Mouse (Mus musculus): Measurements from ENCODE around the gene Tlr9. TPM values are rescaled to one million over a fixed set of nuclear protein-coding genes. Genes with fewer than 3 reads are reported as not detected.

Tlr9 gene
- not detected in 2 replicates for polyA plus RNA-seq (2016; fragmentation: Nextera tagmentation; extraction: Ambion mirVana)

GRCm38 (mm10) chr9:106222261-106222851 is at the start of gene Tlr9:
Gene Tlr9 (plus strand): TSS chr9:106222598.
- Histone ChIP-seq H3K4me2 (no peak within 1 kb of the TSS), H3K9me3 (no peaks in the 10 kb centered on the region), H3K4me3 (replicated peaks) (no peak within 1 kb of the TSS), H3K27me3 (peaks cover 35% of the 10 kb centered on the region), H3K9ac (replicated peaks) (no peak within 1 kb of the TSS), H3K4me1 (replicated peaks) (peaks cover 11% of the 10 kb centered on the region), H3K36me3 (no peaks in the 10 kb centered on the region), H3K27ac (no peak within 1 kb of the TSS)
- 82% methylated on average over 4 of the region's 4 CpGs for whole genome bisulfite sequencing
- ATAC-seq (ENCODE audit: insufficient number of reproducible peaks, insufficient read depth, low FRiP score, low TSS enrichment, low read depth) = no peak

- H3K27ac ChIP-seq = no peak overlapping the region
- H3K9me3 ChIP-seq = no peaks in the 10 kb centered on the region
- 64% methylated on average over 2 of the region's 2 CpGs for WGBS
- H3K4me1 ChIP-seq (replicated peaks) = peaks cover 50% of the 10 kb centered on the region
- H3K4me2 ChIP-seq = peak overlapping the region; percentile 80
- peaks cover 22% of the 10 kb centered on the region for H3K36me3 ChIP-seq
- no peak for ATAC-seq (ENCODE audit: insufficient number of reproducible peaks, insufficient read depth, low FRiP score, low TSS enrichment, low read depth)
- no peaks in the 10 kb centered on the region for H3K27me3 ChIP-seq
- H3K4me3 ChIP-seq (replicated peaks) = peak overlapping the region; percentile 85
- H3K9ac ChIP-seq (replicated peaks) = no peak overlapping the region
Measured at GRCm38 (mm10) chr9:106173363-106173762, 49.0 kb upstream of the Tlr9 start.

GRCm38 (mm10) chr9:106175552-106176200 is 46.7 kb upstream of the Tlr9 start:
- Histone ChIP-seq H3K4me3 (replicated peaks) (no peak overlapping the region), H3K27me3 (no peaks in the 10 kb centered on the region), H3K9me3 (no peaks in the 10 kb centered on the region), H3K27ac (no peak overlapping the region), H3K4me2 (peak overlapping the region; percentile 6; the same call in 1 of the 2 replicates), H3K36me3 (peaks cover 45% of the 10 kb centered on the region), H3K4me1 (replicated peaks) (peaks cover 50% of the 10 kb centered on the region), H3K9ac (replicated peaks) (no peak overlapping the region)
- ATAC-seq (ENCODE audit: insufficient number of reproducible peaks, insufficient read depth, low FRiP score, low TSS enrichment, low read depth) = no peak
- WGBS = 67% methylated on average over 3 of the region's 3 CpGs

- H3K36me3 ChIP-seq = peaks cover 56% of the 10 kb centered on the region
Measured at GRCm38 (mm10) chr9:106176769-106177168, 45.6 kb upstream of the Tlr9 start.

DNA sequence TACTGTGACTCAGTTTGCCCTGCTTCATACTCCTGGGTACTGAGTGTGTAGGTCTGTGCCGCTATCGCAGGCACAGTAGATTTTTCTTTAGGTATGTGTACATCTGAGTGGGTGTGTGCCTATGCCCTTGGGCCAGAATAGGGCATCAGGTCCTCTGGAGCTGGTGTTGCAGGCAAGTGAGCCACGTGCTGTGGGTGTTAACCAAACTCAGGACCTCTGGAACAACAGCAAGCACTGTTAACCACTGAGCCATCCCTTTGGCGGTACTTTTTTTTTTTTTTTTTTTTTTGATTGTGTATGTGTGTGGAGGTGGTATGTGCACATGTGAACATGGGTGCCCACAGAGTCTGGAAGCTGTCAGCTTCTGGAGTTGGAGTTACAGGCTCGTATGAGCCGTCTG is 44.6 kb upstream of the Tlr9 start:
- Histone ChIP-seq H3K4me2 (no peak overlapping the region), H3K9ac (replicated peaks) (no peak overlapping the region), H3K4me1 (replicated peaks) (peaks cover 46% of the 10 kb centered on the region), H3K27me3 (no peaks in the 10 kb centered on the region), H3K36me3 (peaks cover 66% of the 10 kb centered on the region), H3K27ac (no peak overlapping the region), H3K4me3 (replicated peaks) (no peak overlapping the region), H3K9me3 (no peaks in the 10 kb centered on the region)
- 84% methylated on average over 6 of the region's 6 CpGs for WGBS
- ATAC-seq (ENCODE audit: insufficient number of reproducible peaks, insufficient read depth, low FRiP score, low TSS enrichment, low read depth) = no peak

More at GRCm38 (mm10) chr9:106176769-106177168, 45.6 kb upstream of the Tlr9 start:
- H3K27me3 ChIP-seq = no peaks in the 10 kb centered on the region
- H3K27ac ChIP-seq = no peak overlapping the region; the same call in 1 of the 2 replicates
- H3K4me3 ChIP-seq (replicated peaks) = no peak overlapping the region
- no peak overlapping the region for H3K4me2 ChIP-seq
- no peak overlapping the region for H3K9ac ChIP-seq (replicated peaks)
- WGBS = 41% methylated on average over 5 of the region's 5 CpGs
- no peaks in the 10 kb centered on the region for H3K9me3 ChIP-seq
- H3K4me1 ChIP-seq (replicated peaks) = peaks cover 50% of the 10 kb centered on the region
- ATAC-seq (ENCODE audit: insufficient number of reproducible peaks, insufficient read depth, low FRiP score, low TSS enrichment, low read depth) = no peak

DNA sequence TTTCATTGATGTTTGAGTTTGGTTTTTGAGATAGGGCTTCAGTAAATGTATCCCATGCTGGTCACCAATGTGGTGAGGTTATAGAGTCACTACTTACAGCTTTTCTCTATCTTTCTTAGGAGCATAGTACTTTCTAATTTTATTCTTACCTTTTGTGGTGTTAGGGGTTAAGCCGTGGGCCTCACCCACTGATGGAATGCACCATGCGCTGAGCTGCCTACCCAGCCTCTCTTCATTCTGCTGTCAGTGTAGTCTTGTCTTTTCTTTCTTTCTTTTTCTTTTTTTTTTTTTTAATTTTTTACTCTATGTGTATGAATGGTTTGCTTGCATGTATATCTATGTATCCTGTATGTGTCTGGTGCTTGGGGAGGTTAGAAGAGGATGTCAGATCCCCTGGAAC is 42.9 kb upstream of the Tlr9 start:
- no peak for ATAC-seq (ENCODE audit: insufficient number of reproducible peaks, insufficient read depth, low FRiP score, low TSS enrichment, low read depth)
- Histone ChIP-seq H3K4me1 (replicated peaks) (peaks cover 31% of the 10 kb centered on the region), H3K36me3 (peaks cover 82% of the 10 kb centered on the region), H3K27ac (no peak overlapping the region), H3K9me3 (no peaks in the 10 kb centered on the region), H3K4me3 (replicated peaks) (no peak overlapping the region), H3K9ac (replicated peaks) (no peak overlapping the region), H3K4me2 (no peak overlapping the region), H3K27me3 (no peaks in the 10 kb centered on the region)
- 90% methylated on average over 2 of the region's 2 CpGs for WGBS

DNA sequence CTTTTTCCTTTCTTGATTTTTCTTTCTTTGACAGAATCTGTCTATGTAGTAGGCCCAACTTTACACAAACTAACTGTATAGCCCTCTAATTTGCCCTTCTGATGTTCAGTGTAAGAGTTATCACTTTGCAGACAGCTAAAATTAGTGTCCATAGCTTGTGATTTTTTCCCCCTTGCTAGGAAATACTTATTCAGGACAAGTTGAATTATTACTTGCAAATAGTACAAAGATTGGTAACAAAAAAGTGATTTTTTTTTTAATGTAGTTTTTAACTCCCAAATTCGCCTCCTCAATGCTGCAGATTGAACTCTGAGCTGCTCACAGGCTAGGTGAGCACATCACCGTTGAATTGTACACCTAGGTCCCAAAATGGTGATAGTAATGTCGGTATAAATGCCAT is 42.4 kb upstream of the Tlr9 start:
- Histone ChIP-seq H3K4me2 (no peak overlapping the region), H3K4me3 (replicated peaks) (no peak overlapping the region), H3K4me1 (replicated peaks) (peaks cover 26% of the 10 kb centered on the region), H3K36me3 (peaks cover 88% of the 10 kb centered on the region), H3K9ac (replicated peaks) (no peak overlapping the region), H3K27ac (no peak overlapping the region), H3K27me3 (no peaks in the 10 kb centered on the region), H3K9me3 (no peaks in the 10 kb centered on the region)
- WGBS = 91% methylated on average over 3 of the region's 3 CpGs
- no peak for ATAC-seq (ENCODE audit: insufficient number of reproducible peaks, insufficient read depth, low FRiP score, low TSS enrichment, low read depth)

- Histone ChIP-seq H3K4me2 (no peak overlapping the region), H3K9me3 (no peaks in the 10 kb centered on the region), H3K36me3 (peaks cover 98% of the 10 kb centered on the region), H3K27ac (no peak overlapping the region), H3K4me3 (replicated peaks) (no peak overlapping the region), H3K9ac (replicated peaks) (no peak overlapping the region), H3K4me1 (replicated peaks) (peaks cover 5% of the 10 kb centered on the region; the same call in 1 of the 2 replicates), H3K27me3 (no peaks in the 10 kb centered on the region)
- no peak for ATAC-seq (ENCODE audit: insufficient number of reproducible peaks, insufficient read depth, low FRiP score, low TSS enrichment, low read depth)
- WGBS = 94% methylated on average over 4 of the region's 4 CpGs
Measured at GRCm38 (mm10) chr9:106182146-106182545, 40.3 kb upstream of the Tlr9 start.

DNA sequence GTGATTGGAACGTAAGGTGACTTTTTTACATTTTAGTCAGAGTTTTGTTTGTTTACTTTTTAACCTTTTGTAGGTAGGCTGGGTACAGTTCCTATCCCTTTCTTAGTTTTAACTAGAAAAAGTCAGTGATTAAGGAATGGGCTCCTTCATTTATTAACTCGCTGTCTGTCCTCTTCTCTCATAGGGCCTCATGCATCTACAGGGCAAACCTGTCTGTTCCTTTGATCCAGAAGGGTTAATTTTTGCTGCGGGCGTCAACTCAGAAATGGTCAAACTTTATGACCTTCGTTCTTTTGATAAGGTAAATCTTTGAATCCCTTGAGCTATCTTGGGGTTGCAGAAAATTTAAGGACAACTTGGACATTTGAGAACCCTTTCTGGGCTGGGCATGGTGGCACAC is 38.4 kb upstream of the Tlr9 start:
- Histone ChIP-seq H3K4me3 (replicated peaks) (no peak overlapping the region), H3K27ac (no peak overlapping the region), H3K9me3 (no peaks in the 10 kb centered on the region), H3K27me3 (no peaks in the 10 kb centered on the region), H3K4me2 (no peak overlapping the region), H3K9ac (replicated peaks) (no peak overlapping the region), H3K4me1 (replicated peaks) (no peaks in the 10 kb centered on the region), H3K36me3 (peaks cover 99% of the 10 kb centered on the region)
- 93% methylated on average over 5 of the region's 5 CpGs for WGBS
- ATAC-seq (ENCODE audit: insufficient number of reproducible peaks, insufficient read depth, low FRiP score, low TSS enrichment, low read depth) = no peak

DNA sequence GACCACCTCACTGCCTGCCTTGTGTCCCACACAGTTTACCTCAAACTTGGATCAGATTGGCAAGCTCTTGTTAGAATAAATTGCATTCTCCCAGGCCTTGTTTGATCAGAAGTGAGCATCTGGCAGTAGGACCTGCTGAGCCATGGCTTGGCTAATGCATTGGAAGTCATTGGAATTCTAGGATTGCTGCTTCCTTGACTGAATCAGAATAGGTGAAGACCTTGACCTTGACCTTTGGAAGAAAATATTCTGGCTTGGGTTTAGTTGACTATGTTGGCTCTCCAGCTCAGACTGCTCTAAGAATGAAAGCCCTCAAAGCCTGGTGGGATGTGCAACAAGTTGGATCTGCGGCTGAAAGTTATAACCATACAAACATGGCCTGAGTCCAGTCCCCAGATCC is 31.0 kb upstream of the Tlr9 start:
- ATAC-seq (ENCODE audit: insufficient number of reproducible peaks, insufficient read depth, low FRiP score, low TSS enrichment, low read depth) = no peak
- Histone ChIP-seq H3K27me3 (no peaks in the 10 kb centered on the region), H3K4me1 (replicated peaks) (no peaks in the 10 kb centered on the region), H3K9ac (replicated peaks) (no peak overlapping the region), H3K4me2 (no peak overlapping the region), H3K9me3 (no peaks in the 10 kb centered on the region), H3K27ac (no peak overlapping the region), H3K36me3 (peaks cover 98% of the 10 kb centered on the region), H3K4me3 (replicated peaks) (no peak overlapping the region)
- 93% methylated on average over 1 of the region's 1 CpGs for WGBS

- Histone ChIP-seq H3K4me3 (replicated peaks) (no peak overlapping the region), H3K27ac (no peak overlapping the region), H3K9ac (replicated peaks) (no peak overlapping the region), H3K4me2 (no peak overlapping the region), H3K36me3 (peaks cover 95% of the 10 kb centered on the region), H3K9me3 (no peaks in the 10 kb centered on the region), H3K27me3 (no peaks in the 10 kb centered on the region), H3K4me1 (replicated peaks) (peaks cover under 1% of the 10 kb centered on the region)
- ATAC-seq (ENCODE audit: insufficient number of reproducible peaks, insufficient read depth, low FRiP score, low TSS enrichment, low read depth) = no peak
- WGBS = 94% methylated on average over 8 of the region's 8 CpGs
Measured at GRCm38 (mm10) chr9:106192024-106192423, 30.4 kb upstream of the Tlr9 start.

GRCm38 (mm10) chr9:106192998-106193397 is 29.4 kb upstream of the Tlr9 start:
- no peak overlapping the region for H3K4me3 ChIP-seq (replicated peaks)
- WGBS = 86% methylated on average over 1 of the region's 1 CpGs
- no peak overlapping the region for H3K27ac ChIP-seq
- ATAC-seq (ENCODE audit: insufficient number of reproducible peaks, insufficient read depth, low FRiP score, low TSS enrichment, low read depth) = no peak
- peaks cover 11% of the 10 kb centered on the region for H3K4me1 ChIP-seq (replicated peaks)
- H3K9me3 ChIP-seq = no peaks in the 10 kb centered on the region
- H3K4me2 ChIP-seq = no peak overlapping the region
- H3K27me3 ChIP-seq = no peaks in the 10 kb centered on the region
- H3K9ac ChIP-seq (replicated peaks) = no peak overlapping the region
- peaks cover 85% of the 10 kb centered on the region for H3K36me3 ChIP-seq
